Mouse (Mus musculus): ENCODE results near the gene Acaca. TPM values are rescaled to one million over a fixed set of nuclear protein-coding genes. Genes with fewer than 3 reads are reported as not detected.
"Not testable (repeated sequence)": the region's sequence is repeated elsewhere in the genome, so short reads cannot be mapped to it uniquely, and the experiment has no call there.

The Acaca gene
- total RNA-seq, 1 experiment from 2014 or later: 40.7 TPM

GRCm38 (mm10) chr11:84306158-84306742 is 176.8 kb downstream of the Acaca start:
- no peak for ATAC-seq (replicated peaks; ENCODE audit: low read depth, poor library complexity, severe bottlenecking)

- no peak for ATAC-seq (replicated peaks; ENCODE audit: low read depth, poor library complexity, severe bottlenecking)
Observed at GRCm38 (mm10) chr11:84324032-84324752, 194.7 kb downstream of the Acaca start.

GRCm38 (mm10) chr11:84327086-84327485 is 197.6 kb downstream of the Acaca start:
- no peak for ATAC-seq (replicated peaks; ENCODE audit: low read depth, poor library complexity, severe bottlenecking)

GRCm38 (mm10) chr11:84332384-84332783 is 202.9 kb downstream of the Acaca start:
- ATAC-seq (replicated peaks; ENCODE audit: low read depth, poor library complexity, severe bottlenecking): no peak

- no peak for ATAC-seq (replicated peaks; ENCODE audit: low read depth, poor library complexity, severe bottlenecking)
Observed at GRCm38 (mm10) chr11:84332860-84333259, 203.4 kb downstream of the Acaca start.

- not testable (repeated sequence) for ATAC-seq (replicated peaks; ENCODE audit: low read depth, poor library complexity, severe bottlenecking)
Observed at GRCm38 (mm10) chr11:84338273-84338672, 208.8 kb downstream of the Acaca start.

GRCm38 (mm10) chr11:84340630-84341029 is 211.2 kb downstream of the Acaca start:
- ATAC-seq (replicated peaks; ENCODE audit: low read depth, poor library complexity, severe bottlenecking): no peak

GRCm38 (mm10) chr11:84344522-84345236 is 215.2 kb downstream of the Acaca start:
- no peak for ATAC-seq (replicated peaks; ENCODE audit: low read depth, poor library complexity, severe bottlenecking)

- no peak for ATAC-seq (replicated peaks; ENCODE audit: low read depth, poor library complexity, severe bottlenecking)
Observed at GRCm38 (mm10) chr11:84347766-84348165, 218.3 kb downstream of the Acaca start.

GRCm38 (mm10) chr11:84348843-84349825 is 219.7 kb downstream of the Acaca start:
- ATAC-seq (replicated peaks; ENCODE audit: low read depth, poor library complexity, severe bottlenecking): no peak

- peak; percentile 91 for ATAC-seq (replicated peaks; ENCODE audit: low read depth, poor library complexity, severe bottlenecking)
Observed at GRCm38 (mm10) chr11:84351150-84351549, 221.7 kb downstream of the Acaca start.

- ATAC-seq (replicated peaks; ENCODE audit: low read depth, poor library complexity, severe bottlenecking): no peak
Observed at GRCm38 (mm10) chr11:84353058-84353726, 223.7 kb downstream of the Acaca start.

GRCm38 (mm10) chr11:84357304-84357703 is 227.8 kb downstream of the Acaca start:
- no peak for ATAC-seq (replicated peaks; ENCODE audit: low read depth, poor library complexity, severe bottlenecking)

- ATAC-seq (replicated peaks; ENCODE audit: low read depth, poor library complexity, severe bottlenecking): no peak
Observed at GRCm38 (mm10) chr11:84357771-84358170, 228.3 kb downstream of the Acaca start.

- ATAC-seq (replicated peaks; ENCODE audit: low read depth, poor library complexity, severe bottlenecking): no peak
Observed at GRCm38 (mm10) chr11:84361551-84361950, 232.1 kb downstream of the Acaca start.

GRCm38 (mm10) chr11:84362633-84363243 is 233.3 kb downstream of the Acaca start:
- no peak for ATAC-seq (replicated peaks; ENCODE audit: low read depth, poor library complexity, severe bottlenecking)

GRCm38 (mm10) chr11:84365313-84365712 is 235.8 kb downstream of the Acaca start:
- ATAC-seq (replicated peaks; ENCODE audit: low read depth, poor library complexity, severe bottlenecking): no peak

- ATAC-seq (replicated peaks; ENCODE audit: low read depth, poor library complexity, severe bottlenecking): no peak
Observed at GRCm38 (mm10) chr11:84368902-84369301, 239.4 kb downstream of the Acaca start.

- no peak for ATAC-seq (replicated peaks; ENCODE audit: low read depth, poor library complexity, severe bottlenecking)
Observed at GRCm38 (mm10) chr11:84373122-84373521, 243.7 kb downstream of the Acaca start.

All from common myeloid progenitor, adult 5-6 weeks (primary cell).